Mouse (Mus musculus) adrenal gland, postnatal 25 days (tissue): ENCODE data around the gene Erbb2. TPM values are rescaled to one million over a fixed set of nuclear protein-coding genes. Genes with fewer than 3 reads are reported as not detected.

Experiments
- DNase-seq: peaks from one replicate; pipeline ENCODE4 v3.0.0; 2021; ENCODE audit warnings: mixed read lengths
- total RNA-seq: library from RNA; stranded (reverse); gene quantifications from 2 replicates; pipeline ENCODE4 v1.2.3, GENCODE M21; 2021

The Erbb2 gene
- total RNA-seq, 1 experiment from 2014 or later: 6.2 TPM

GRCm38 (mm10) chr11:98418939-98419547, 6.8 kb downstream of the Erbb2 start:
- no peak for DNase-seq

GRCm38 (mm10) chr11:98426592-98426991, 14.3 kb downstream of the Erbb2 start:
- DNase-seq: no peak

- DNase-seq: no peak
Observed at GRCm38 (mm10) chr11:98428436-98428835, 16.2 kb downstream of the Erbb2 start.

- DNase-seq: no peak
Observed at GRCm38 (mm10) chr11:98431743-98432502, 19.7 kb downstream of the Erbb2 start.

- no peak for DNase-seq
Observed at GRCm38 (mm10) chr11:98435723-98436122, 23.5 kb downstream of the Erbb2 start.

GRCm38 (mm10) chr11:98437441-98437840, 25.2 kb downstream of the Erbb2 start:
- DNase-seq: no peak

GRCm38 (mm10) chr11:98438331-98439158, 26.3 kb downstream of the Erbb2 start, which contains the start of gene Mien1:
Gene Mien1 (minus strand): TSS chr11:98438991.
- peak; percentile 96 for DNase-seq

GRCm38 (mm10) chr11:98443688-98444087, 31.4 kb downstream of the Erbb2 start:
- no peak for DNase-seq

GRCm38 (mm10) chr11:98445238-98445637, 33.0 kb downstream of the Erbb2 start:
- DNase-seq: no peak

- DNase-seq: no peak
Observed at GRCm38 (mm10) chr11:98445679-98446078, 33.4 kb downstream of the Erbb2 start.

GRCm38 (mm10) chr11:98446213-98446561, 33.9 kb downstream of the Erbb2 start, which contains the start of gene Grb7:
Gene Grb7 (plus strand): TSS chr11:98446394.
- no peak for DNase-seq

GRCm38 (mm10) chr11:98446562-98447474, 34.5 kb downstream of the Erbb2 start:
- DNase-seq: no peak

- DNase-seq: no peak
Observed at GRCm38 (mm10) chr11:98447475-98447834, 35.2 kb downstream of the Erbb2 start.

- no peak for DNase-seq
Observed at GRCm38 (mm10) chr11:98448191-98448790, 36.0 kb downstream of the Erbb2 start.

GRCm38 (mm10) chr11:98449419-98449818, 37.1 kb downstream of the Erbb2 start:
- no peak for DNase-seq

GRCm38 (mm10) chr11:98449921-98450771, 37.9 kb downstream of the Erbb2 start:
- DNase-seq: no peak

- no peak for DNase-seq
Observed at GRCm38 (mm10) chr11:98455484-98455883, 43.2 kb downstream of the Erbb2 start.

GRCm38 (mm10) chr11:98456545-98456944, 44.3 kb downstream of the Erbb2 start:
- DNase-seq: no peak

- no peak for DNase-seq
Observed at GRCm38 (mm10) chr11:98456945-98457344, 44.7 kb downstream of the Erbb2 start.

GRCm38 (mm10) chr11:98457367-98458120, 45.3 kb downstream of the Erbb2 start:
- peak; percentile 86 for DNase-seq
